Mouse (Mus musculus) bone marrow, adult 2 months (tissue): ENCODE results near the gene Aldh4a1.

ENCODE experiments used
- CTCF ChIP-seq: fragments of 200-500 bp; IDR thresholded peaks from 2 replicates; pipeline ENCODE4 v1.5.1; 2011; ENCODE audit warnings: low read length, control low read depth; ENCODE audit not compliant: control insufficient read depth, insufficient read depth
- POLR2A ChIP-seq: fragments of 200-500 bp; IDR thresholded peaks from 2 replicates; pipeline ENCODE4 v1.6.1; 2011; ENCODE audit warnings: low read depth, mild to moderate bottlenecking, control low read depth, low read length, borderline replicate concordance; ENCODE audit not compliant: control insufficient read depth

DNA sequence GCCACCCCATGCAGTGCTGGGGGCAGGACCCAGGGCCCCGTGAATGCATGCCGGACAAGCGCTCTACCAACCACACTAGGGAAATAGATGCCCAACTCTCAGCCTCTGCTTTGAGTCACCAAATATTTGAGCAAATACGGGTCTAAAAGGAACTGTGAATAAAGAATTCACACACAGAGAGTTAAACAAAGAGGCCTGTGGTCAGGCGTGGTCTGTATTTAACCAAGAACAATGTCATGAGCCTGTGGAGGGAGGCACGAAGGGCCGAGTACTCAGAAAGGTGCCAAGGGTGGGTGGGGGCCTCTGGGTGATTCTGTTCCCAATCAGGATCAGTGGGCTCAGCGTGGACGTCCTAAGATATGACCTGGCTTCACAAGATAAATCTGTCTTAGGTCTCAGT is 65.4 kb downstream of the Aldh4a1 start:
- no peak for TF ChIP-seq CTCF
- TF ChIP-seq POLR2A, result no peak
